Mouse (Mus musculus) c-Kit-positive CD71-positive TER-119-positive erythroid progenitor cells, embryonic 14.5 days (primary cell): Measurements from ENCODE around the gene Gm28047.

Experiments
- DNase-seq: peaks from one replicate; pipeline ENCODE4 v3.0.0-alpha.2; 2013; ENCODE audit warnings: low spot score

Gm28047 gene

DNA sequence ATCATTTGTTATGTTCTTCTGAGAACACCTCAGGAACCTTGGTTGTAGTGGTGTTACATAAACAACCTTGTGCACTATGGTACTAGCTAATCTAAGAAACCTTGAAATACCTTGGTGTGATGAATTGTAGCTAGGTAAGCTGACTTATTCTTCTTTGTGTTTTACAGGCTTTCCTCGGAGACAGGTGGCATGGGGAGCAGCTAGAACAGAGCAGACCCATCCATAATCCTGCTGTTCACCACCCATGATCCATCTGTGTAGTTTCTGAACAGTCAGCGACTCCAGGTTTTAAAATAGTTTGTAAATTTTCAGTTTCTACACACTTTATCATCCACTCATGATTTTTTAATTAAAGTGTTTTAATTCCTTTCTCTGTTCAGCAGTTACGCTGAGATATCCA, 126.5 kb downstream of the Gm28047 start:
- DNase-seq: no peak

DNA sequence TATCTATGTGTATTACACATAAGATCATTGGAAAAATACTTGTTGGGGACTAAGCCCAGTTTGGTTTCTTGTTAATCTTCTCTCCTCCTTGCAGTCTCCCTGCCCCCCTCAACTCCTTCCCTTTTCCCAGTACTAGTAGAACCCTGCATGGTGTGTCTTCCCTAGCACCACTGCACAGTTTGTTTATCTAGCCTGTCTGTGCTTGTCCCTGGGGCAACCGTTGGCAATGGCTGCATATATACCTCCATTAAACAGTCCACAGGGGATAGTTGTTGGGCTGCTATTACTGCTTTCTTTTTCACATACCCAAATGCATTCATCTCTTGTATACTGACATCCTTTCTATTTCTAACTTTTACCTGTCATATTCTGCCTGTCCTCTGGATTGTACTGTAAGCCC, 137.2 kb downstream of the Gm28047 start:
- no peak for DNase-seq

DNA sequence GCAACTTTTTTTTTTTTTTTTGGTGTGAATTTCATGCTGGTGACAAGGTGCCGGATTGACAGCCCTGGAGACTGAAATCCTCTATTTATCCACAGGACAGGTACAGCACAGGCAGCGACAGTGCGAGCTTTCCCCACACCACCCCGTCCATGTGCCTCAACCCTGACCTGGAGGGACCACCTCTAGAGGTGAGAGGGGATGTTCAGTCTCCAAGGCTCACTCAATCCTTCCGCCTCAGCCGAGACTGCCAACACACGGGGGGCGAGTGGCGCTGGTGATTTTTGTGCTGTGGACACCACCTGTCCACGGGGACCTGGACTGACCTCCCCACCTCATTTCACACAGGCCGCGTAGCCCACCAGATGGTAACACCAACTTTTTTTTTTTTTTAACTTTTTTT, 139.0 kb downstream of the Gm28047 start:
- DNase-seq: no peak

DNA sequence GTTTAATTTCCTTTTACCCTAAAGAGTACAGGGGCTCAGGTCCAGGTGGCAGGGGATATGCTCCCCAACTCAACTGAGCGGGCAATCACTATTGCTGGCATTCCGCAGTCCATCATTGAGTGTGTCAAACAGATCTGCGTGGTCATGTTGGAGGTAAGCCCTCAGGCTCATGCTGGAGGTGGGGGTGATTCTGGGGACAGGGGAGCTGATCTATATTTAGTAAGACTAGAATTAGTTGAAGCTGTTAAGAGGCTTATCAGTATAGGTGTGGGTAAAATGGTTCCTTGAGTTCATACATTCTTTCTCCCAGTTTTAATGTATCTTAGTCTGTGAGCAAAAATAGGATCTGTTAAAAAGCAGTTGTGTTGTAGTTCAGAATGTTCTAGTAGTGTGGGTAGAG, 141.7 kb downstream of the Gm28047 start:
- DNase-seq: no peak

DNA sequence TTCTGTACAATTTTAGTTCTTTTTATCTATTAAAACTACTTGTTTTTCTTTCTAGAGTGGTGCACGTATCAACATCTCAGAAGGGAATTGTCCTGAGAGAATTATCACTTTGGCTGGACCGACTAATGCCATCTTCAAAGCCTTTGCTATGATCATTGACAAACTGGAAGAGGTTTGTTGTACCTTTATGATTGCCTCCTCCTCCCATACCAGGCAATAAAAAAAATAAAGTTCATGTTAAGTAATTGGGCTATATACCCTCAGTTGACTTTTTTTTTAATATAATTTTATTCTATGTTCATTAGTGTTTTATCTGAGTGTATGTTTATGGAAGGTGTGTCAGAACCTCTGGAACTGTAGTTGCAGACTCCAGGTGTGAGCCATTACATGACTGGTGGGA, 150.3 kb downstream of the Gm28047 start:
- no peak for DNase-seq
